Mouse (Mus musculus): ENCODE measurements around the gene Hhipl1. TPM values are rescaled to one million over a fixed set of nuclear protein-coding genes. Genes with fewer than 3 reads are reported as not detected.

Hhipl1 gene
- polyA plus RNA-seq, 2 experiments, result 0.58 to 2.7 TPM

- Histone ChIP-seq H3K36me3 (ENCODE audit: control insufficient read depth, insufficient read depth, low read length) (no peaks in the 10 kb centered on the region), H3K27me3 (ENCODE audit: control insufficient read depth, insufficient read depth, low read length) (peaks cover 35% of the 10 kb centered on the region), H3K27ac (replicated peaks; ENCODE audit: low read depth, low read length) (no peak overlapping the region), H3K9ac (ENCODE audit: low read depth, low read length, severe bottlenecking) (peak overlapping the region; percentile 8; the same call in 1 of the 2 replicates), H3K4me3 (replicated peaks; ENCODE audit: low read length) (peak overlapping the region; percentile 28), H3K9me3 (ENCODE audit: control insufficient read depth, low read length) (no peaks in the 10 kb centered on the region), H3K4me1 (ENCODE audit: control insufficient read depth, insufficient read depth, low read length) (peaks cover 8% of the 10 kb centered on the region; the same call in 1 of the 2 replicates), H3K4me2 (replicated peaks; ENCODE audit: low read depth, low read length, severe bottlenecking) (peak overlapping the region; percentile 42)
- DNase-seq (ENCODE audit: low spot score) (no peak), ATAC-seq (ENCODE audit: low FRiP score, low read depth) (no peak)
- TF ChIP-seq POLR2A (IDR thresholded peaks at IDR 0.05; ENCODE audit: borderline replicate concordance, extremely low read depth, insufficient read depth, insufficient read length), result no peak
- 6% methylated on average over 35 of the region's 35 CpGs for WGBS
Observed at GRCm38 (mm10) chr12:108352371-108353136, 46.5 kb downstream of the Hhipl1 start.

- peaks cover 8% of the 10 kb centered on the region; the same call in 1 of the 2 replicates for H3K4me1 ChIP-seq (ENCODE audit: control insufficient read depth, insufficient read depth, low read length)
- TF ChIP-seq POLR2A (IDR thresholded peaks at IDR 0.05; ENCODE audit: borderline replicate concordance, extremely low read depth, insufficient read depth, insufficient read length), result no peak
- H3K27ac ChIP-seq (replicated peaks; ENCODE audit: low read depth, low read length), result no peak overlapping the region
- H3K9me3 ChIP-seq (ENCODE audit: control insufficient read depth, low read length), result no peaks in the 10 kb centered on the region
- no peaks in the 10 kb centered on the region for H3K36me3 ChIP-seq (ENCODE audit: control insufficient read depth, insufficient read depth, low read length)
- no peak overlapping the region for H3K9ac ChIP-seq (ENCODE audit: low read depth, low read length, severe bottlenecking)
- H3K27me3 ChIP-seq (ENCODE audit: control insufficient read depth, insufficient read depth, low read length), result peaks cover 35% of the 10 kb centered on the region
- H3K4me3 ChIP-seq (replicated peaks; ENCODE audit: low read length), result no peak overlapping the region
- 53% methylated on average over 2 of the region's 2 CpGs for WGBS
- H3K4me2 ChIP-seq (replicated peaks; ENCODE audit: low read depth, low read length, severe bottlenecking), result no peak overlapping the region
- ATAC-seq (ENCODE audit: low FRiP score, low read depth), result no peak
- DNase-seq (ENCODE audit: low spot score), result no peak
Observed at GRCm38 (mm10) chr12:108354284-108354683, 48.2 kb downstream of the Hhipl1 start.

DNA sequence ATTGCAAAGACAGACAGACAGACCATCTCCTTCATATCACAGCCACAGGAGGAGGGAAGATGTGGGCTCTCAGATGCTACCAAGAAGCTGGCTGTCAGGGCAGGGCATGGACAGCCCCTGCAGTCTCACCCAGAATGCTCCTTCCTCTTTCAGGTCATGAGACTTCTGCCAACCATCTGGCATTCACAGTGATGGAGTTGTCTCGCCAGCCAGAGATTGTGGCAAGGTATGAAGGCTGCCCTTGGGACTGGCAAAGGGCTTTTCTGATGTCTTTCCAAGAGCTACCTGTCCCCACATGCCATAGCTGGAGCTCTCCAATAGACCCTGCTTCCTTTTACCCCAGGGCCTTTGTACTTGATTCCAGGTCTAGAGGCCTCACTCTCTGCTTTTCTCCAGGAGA, 49.2 kb downstream of the Hhipl1 start:
- Histone ChIP-seq H3K4me3 (replicated peaks; ENCODE audit: low read length) (no peak overlapping the region), H3K4me1 (ENCODE audit: control insufficient read depth, insufficient read depth, low read length) (peaks cover 8% of the 10 kb centered on the region; the same call in 1 of the 2 replicates), H3K9me3 (ENCODE audit: control insufficient read depth, low read length) (no peaks in the 10 kb centered on the region), H3K4me2 (replicated peaks; ENCODE audit: low read depth, low read length, severe bottlenecking) (no peak overlapping the region), H3K36me3 (ENCODE audit: control insufficient read depth, insufficient read depth, low read length) (no peaks in the 10 kb centered on the region), H3K27me3 (ENCODE audit: control insufficient read depth, insufficient read depth, low read length) (peaks cover 35% of the 10 kb centered on the region), H3K27ac (replicated peaks; ENCODE audit: low read depth, low read length) (no peak overlapping the region), H3K9ac (ENCODE audit: low read depth, low read length, severe bottlenecking) (no peak overlapping the region)
- no peak for TF ChIP-seq POLR2A (IDR thresholded peaks at IDR 0.05; ENCODE audit: borderline replicate concordance, extremely low read depth, insufficient read depth, insufficient read length)
- DNase-seq (ENCODE audit: low spot score) (no peak), ATAC-seq (ENCODE audit: low FRiP score, low read depth) (no peak)
- 63% methylated on average over 1 of the region's 1 CpGs for WGBS

DNA sequence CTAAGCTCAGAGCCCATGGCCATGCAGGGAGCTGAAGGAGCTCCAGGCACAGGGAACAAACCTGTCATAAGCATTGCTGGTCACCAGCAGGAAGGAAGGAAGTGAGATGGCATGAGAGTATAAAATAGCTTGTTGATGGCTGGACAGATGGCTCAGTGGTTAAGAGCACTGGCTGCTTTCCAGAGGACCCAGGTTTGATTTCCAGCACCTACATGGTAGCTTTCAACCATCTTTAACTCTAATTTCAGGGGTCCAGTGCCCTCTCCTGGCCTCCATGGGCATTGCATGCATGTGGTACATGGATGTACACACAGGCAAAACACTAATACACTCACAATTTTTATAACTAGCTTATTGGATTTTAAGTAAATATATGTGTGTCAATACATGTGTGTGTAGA, 49.9 kb downstream of the Hhipl1 start:
- peaks cover 8% of the 10 kb centered on the region; the same call in 1 of the 2 replicates for H3K4me1 ChIP-seq (ENCODE audit: control insufficient read depth, insufficient read depth, low read length)
- no peaks in the 10 kb centered on the region for H3K9me3 ChIP-seq (ENCODE audit: control insufficient read depth, low read length)
- TF ChIP-seq POLR2A (IDR thresholded peaks at IDR 0.05; ENCODE audit: borderline replicate concordance, extremely low read depth, insufficient read depth, insufficient read length), result no peak
- no peak overlapping the region for H3K9ac ChIP-seq (ENCODE audit: low read depth, low read length, severe bottlenecking)
- no peak overlapping the region for H3K4me2 ChIP-seq (replicated peaks; ENCODE audit: low read depth, low read length, severe bottlenecking)
- H3K36me3 ChIP-seq (ENCODE audit: control insufficient read depth, insufficient read depth, low read length), result no peaks in the 10 kb centered on the region
- peaks cover 30% of the 10 kb centered on the region for H3K27me3 ChIP-seq (ENCODE audit: control insufficient read depth, insufficient read depth, low read length)
- H3K4me3 ChIP-seq (replicated peaks; ENCODE audit: low read length), result no peak overlapping the region
- ATAC-seq (ENCODE audit: low FRiP score, low read depth), result no peak
- no peak for DNase-seq (ENCODE audit: low spot score)
- H3K27ac ChIP-seq (replicated peaks; ENCODE audit: low read depth, low read length), result no peak overlapping the region

DNA sequence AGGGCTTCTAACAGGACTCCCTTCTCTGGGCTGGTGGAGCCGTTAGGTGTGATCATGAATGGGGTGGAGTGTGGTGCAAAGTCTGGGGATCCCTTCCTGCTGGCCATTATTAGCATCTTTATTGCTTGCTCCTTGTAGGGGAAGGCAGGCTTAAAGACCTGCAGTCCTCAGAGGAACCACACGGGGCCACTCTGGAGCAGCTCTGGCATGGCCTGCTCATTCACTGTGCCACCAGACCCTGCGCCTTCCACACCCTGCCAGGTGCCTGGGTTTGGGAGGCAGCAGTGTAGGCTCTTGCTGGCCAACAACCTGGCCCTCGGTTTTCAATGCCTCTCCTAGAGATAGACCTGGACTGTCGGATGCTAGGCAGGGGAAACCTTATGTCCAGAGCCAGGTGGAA, 57.7 kb downstream of the Hhipl1 start:
- Histone ChIP-seq H3K4me1 (ENCODE audit: control insufficient read depth, insufficient read depth, low read length) (peaks cover 11% of the 10 kb centered on the region; the same call in 1 of the 2 replicates), H3K27ac (replicated peaks; ENCODE audit: low read depth, low read length) (no peak overlapping the region), H3K27me3 (ENCODE audit: control insufficient read depth, insufficient read depth, low read length) (no peaks in the 10 kb centered on the region), H3K4me3 (replicated peaks; ENCODE audit: low read length) (no peak overlapping the region), H3K9ac (ENCODE audit: low read depth, low read length, severe bottlenecking) (no peak overlapping the region), H3K4me2 (replicated peaks; ENCODE audit: low read depth, low read length, severe bottlenecking) (no peak overlapping the region), H3K9me3 (ENCODE audit: control insufficient read depth, low read length) (no peaks in the 10 kb centered on the region), H3K36me3 (ENCODE audit: control insufficient read depth, insufficient read depth, low read length) (no peaks in the 10 kb centered on the region)
- peak; percentile 80; the same call in 1 of the 2 replicates for ATAC-seq (ENCODE audit: low FRiP score, low read depth)
- TF ChIP-seq POLR2A (IDR thresholded peaks at IDR 0.05; ENCODE audit: borderline replicate concordance, extremely low read depth, insufficient read depth, insufficient read length), result no peak
- 6% methylated on average over 5 of the region's 5 CpGs for WGBS
- DNase-seq (ENCODE audit: low spot score), result peak; percentile 86
